Mouse (Mus musculus): ENCODE data around the gene Galnt3.

The Galnt3 gene

GRCm38 (mm10) chr2:66107864-66108514 is 16.8 kb downstream of the Galnt3 start:
- DNase-seq (ENCODE audit: low spot score in 2 of 2): no peak

GRCm38 (mm10) chr2:66103740-66104436 is 20.9 kb downstream of the Galnt3 start:
- no peak for DNase-seq (ENCODE audit: low spot score in 2 of 2)

- no peak for DNase-seq (ENCODE audit: low spot score in 2 of 2)
Observed at GRCm38 (mm10) chr2:66101686-66102304, 23.0 kb downstream of the Galnt3 start.

- no peak for DNase-seq (ENCODE audit: low spot score in 2 of 2)
Observed at GRCm38 (mm10) chr2:66100671-66101351, 24.0 kb downstream of the Galnt3 start.

GRCm38 (mm10) chr2:66100239-66100638 is 24.6 kb downstream of the Galnt3 start:
- DNase-seq (ENCODE audit: low spot score in 2 of 2): no peak

- DNase-seq (ENCODE audit: low spot score in 2 of 2): no peak
Observed at GRCm38 (mm10) chr2:66094622-66095181, 30.1 kb downstream of the Galnt3 start.

- DNase-seq (ENCODE audit: low spot score in 2 of 2): no peak
Observed at GRCm38 (mm10) chr2:66091296-66091695, 33.5 kb downstream of the Galnt3 start.

- peak in 1 of 2 experiments; percentile 4 for DNase-seq (ENCODE audit: low spot score in 2 of 2)
Observed at GRCm38 (mm10) chr2:66081876-66082275, 42.9 kb downstream of the Galnt3 start.

GRCm38 (mm10) chr2:66080731-66081130 is 44.1 kb downstream of the Galnt3 start:
- DNase-seq (ENCODE audit: low spot score in 2 of 2): no peak

- DNase-seq (ENCODE audit: low spot score in 2 of 2): no peak
Observed at GRCm38 (mm10) chr2:66069454-66069853, 55.3 kb downstream of the Galnt3 start.

GRCm38 (mm10) chr2:66063291-66063690 is 61.5 kb downstream of the Galnt3 start:
- no peak for DNase-seq (ENCODE audit: low spot score in 2 of 2)

- no peak for DNase-seq (ENCODE audit: low spot score in 2 of 2)
Observed at GRCm38 (mm10) chr2:66044405-66045089, 80.2 kb downstream of the Galnt3 start.

- no peak for DNase-seq (ENCODE audit: low spot score in 2 of 2)
Observed at GRCm38 (mm10) chr2:66043441-66044404, 81.1 kb downstream of the Galnt3 start.

GRCm38 (mm10) chr2:66041917-66042419 is 82.8 kb downstream of the Galnt3 start:
- peak; percentile 55 to 68 for DNase-seq (ENCODE audit: low spot score in 2 of 2)

- DNase-seq (ENCODE audit: low spot score in 2 of 2): no peak
Observed at GRCm38 (mm10) chr2:66041203-66041916, 83.4 kb downstream of the Galnt3 start.

- no peak for DNase-seq (ENCODE audit: low spot score in 2 of 2)
Observed at GRCm38 (mm10) chr2:66040611-66041010, 84.2 kb downstream of the Galnt3 start.

GRCm38 (mm10) chr2:66034907-66035679 is 89.7 kb downstream of the Galnt3 start:
- peak in 1 of 2 experiments; percentile 38 for DNase-seq (ENCODE audit: low spot score in 2 of 2)
